Mouse (Mus musculus) stomach, embryonic 14.5 days (tissue): ENCODE measurements around the gene Tff2. TPM values are rescaled to one million over a fixed set of nuclear protein-coding genes. Genes with fewer than 3 reads are reported as not detected.
A peak's percentile ranks its signal among the peaks of the same experiment; 100 is the strongest.

Source experiments
- ATAC-seq: fragments of 200-750 bp; cut with Nextera tagmentation; 2 replicates; pipeline ENCODE4 v1.8.0; 2017; ENCODE audit warnings: low read depth, moderate TSS enrichment; ENCODE audit not compliant: insufficient number of reproducible peaks, insufficient read depth, low FRiP score
- H3K27ac ChIP-seq: fragments of 300-500 bp; sonication (generic); 2 replicates; pipeline ENCODE4 v1.5.1; 2014; ENCODE audit warnings: mild to moderate bottlenecking, low read length, moderate library complexity, mixed read lengths
- H3K27me3 ChIP-seq: fragments of 300-500 bp; sonication (generic); 2 replicates; pipeline ENCODE4 v1.6.1; 2014; ENCODE audit warnings: low read length, control low read depth, mixed read lengths; ENCODE audit not compliant: control insufficient read depth, insufficient read depth
- H3K36me3 ChIP-seq: fragments of 300-500 bp; sonication (generic); 2 replicates; pipeline ENCODE4 v1.6.1; 2014; ENCODE audit warnings: mild to moderate bottlenecking, control low read depth, low read length, moderate library complexity, mixed read lengths; ENCODE audit not compliant: control insufficient read depth, insufficient read depth
- H3K4me1 ChIP-seq: fragments of 300-500 bp; sonication (generic); 2 replicates; pipeline ENCODE4 v1.6.1; 2014; ENCODE audit warnings: low read length, control low read depth, mixed read lengths; ENCODE audit not compliant: control insufficient read depth, insufficient read depth
- H3K4me2 ChIP-seq: fragments of 300-500 bp; sonication (generic); replicated peaks from 2 replicates; pipeline ENCODE4 v1.6.1; 2014; ENCODE audit warnings: low read depth, low read length, control low read depth
- H3K4me3 ChIP-seq: fragments of 300-500 bp; sonication (generic); 2 replicates; pipeline ENCODE4 v1.5.1; 2014; ENCODE audit warnings: low read depth, low read length, control low read depth
- H3K9ac ChIP-seq: fragments of 300-500 bp; sonication (generic); replicated peaks from 2 replicates; pipeline ENCODE4 v1.6.1; 2014; ENCODE audit warnings: low read depth, mild to moderate bottlenecking, control low read depth, low read length, moderate library complexity, mixed read lengths
- H3K9me3 ChIP-seq: fragments of 300-500 bp; sonication (generic); 2 replicates; pipeline ENCODE4 v1.6.1; 2016; ENCODE audit warnings: low read depth, low read length, control low read depth; ENCODE audit not compliant: control insufficient read depth
- WGBS: fragments of 180-500 bp; shearing (Covaris S2); extraction: QIAGEN DNeasy Blood & Tissue Kit; methylation state at CpG from one replicate; pipeline ENCODE4 v1.1.7; 2014; 5-methylcytosine and 5-hydroxymethylcytosine counted together
- polyA plus RNA-seq: library from polyadenylated mRNA; unstranded; fragments of >200 nt; fragmentation: Nextera tagmentation; extraction: Ambion mirVana; gene quantifications from 2 replicates; pipeline ENCODE4 v1.2.1, GENCODE M21; 2014

The Tff2 gene
- polyA plus RNA-seq = 17.7 and 18.5 TPM in 2 replicates

DNA sequence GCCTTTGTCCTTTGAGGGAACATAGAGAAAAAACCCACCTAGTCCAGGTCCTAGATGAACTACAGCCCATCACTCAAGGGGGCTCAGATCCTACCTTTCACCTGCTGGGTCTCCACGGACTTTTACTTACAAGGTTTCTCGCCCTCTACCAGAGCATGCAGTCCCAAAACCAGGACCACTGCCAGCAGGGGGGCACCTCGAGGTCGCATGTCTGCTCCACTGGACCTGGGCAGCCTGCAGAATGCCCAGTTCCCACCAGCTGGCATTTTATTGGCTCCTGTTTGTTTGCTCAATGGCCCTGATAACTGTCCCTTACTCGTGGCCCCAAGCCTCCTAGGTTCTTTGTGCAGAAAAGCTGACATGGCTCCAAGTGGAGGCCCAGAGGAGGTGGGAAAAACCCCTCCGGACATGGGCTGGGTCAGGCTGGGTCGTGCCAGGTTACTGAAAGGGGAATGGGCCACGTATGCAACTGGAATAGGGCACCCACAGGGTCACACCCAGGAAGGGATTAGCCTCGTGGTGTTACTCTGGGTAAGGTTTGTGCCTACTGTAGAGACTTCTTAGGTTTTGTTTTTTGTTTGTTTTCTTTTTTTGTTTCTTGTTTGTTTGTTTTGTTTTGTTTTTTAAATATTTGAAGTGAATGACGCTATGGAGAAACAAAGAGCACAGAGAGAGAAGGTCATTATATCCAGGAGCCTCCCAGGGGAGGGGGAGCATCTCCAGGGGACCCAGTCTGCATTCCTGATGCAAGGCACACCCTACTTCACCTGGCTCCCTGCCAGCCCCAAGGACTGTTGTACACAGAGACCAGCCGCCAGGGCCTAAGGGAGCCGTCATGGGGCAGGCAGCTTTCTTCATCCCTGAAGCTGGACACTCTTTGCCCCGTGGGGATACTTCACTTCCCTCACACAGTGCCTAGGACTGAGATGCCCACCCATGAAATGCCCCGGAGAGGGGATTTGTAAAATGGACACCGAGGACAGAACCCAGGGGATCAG lies at the start of gene Tff2:
Gene Tff2 (minus strand): TSS at position 243 of the 998 bp plus-strand sequence.
- H3K27me3 ChIP-seq = no peaks in the 10 kb centered on the region
- no peak within 1 kb of the TSS for H3K4me2 ChIP-seq
- H3K9me3 ChIP-seq = no peaks in the 10 kb centered on the region
- ATAC-seq = peak; percentile 60; the same call in 1 of the 2 replicates
- H3K4me3 ChIP-seq = no peak within 1 kb of the TSS
- 0 out of 2 replicates have a peak, but pooled peaks cover 4% of the 10 kb centered on the region for H3K4me1 ChIP-seq
- no peak within 1 kb of the TSS for H3K9ac ChIP-seq
- no peaks in the 10 kb centered on the region for H3K36me3 ChIP-seq
- H3K27ac ChIP-seq = no peak within 1 kb of the TSS
- WGBS = 52% methylated on average over 15 of the region's 15 CpGs

DNA sequence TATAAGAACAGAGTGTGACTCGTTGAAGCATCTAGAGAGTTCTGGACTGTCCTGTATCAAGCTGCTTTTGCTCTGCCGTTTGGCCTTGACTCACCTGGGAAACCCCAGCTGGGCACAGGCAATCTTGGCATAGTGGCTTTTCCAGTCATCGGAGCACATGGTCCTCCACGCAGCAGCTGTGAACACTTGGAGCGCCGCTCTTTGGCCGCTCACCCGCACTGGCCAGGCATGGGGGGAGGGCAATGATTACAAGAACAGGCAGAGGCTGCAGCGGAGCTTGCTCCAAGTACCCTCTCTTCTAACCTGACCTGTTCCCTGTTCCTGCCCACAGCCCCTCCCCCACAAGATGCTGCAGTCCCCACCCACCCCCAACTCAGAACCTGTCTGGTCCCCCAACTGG lies 49.3 kb upstream of the Tff2 start:
- Histone ChIP-seq H3K27me3 (no peaks in the 10 kb centered on the region), H3K4me1 (no peaks in the 10 kb centered on the region), H3K4me3 (no peak overlapping the region), H3K9ac (no peak overlapping the region), H3K27ac (no peak overlapping the region), H3K36me3 (no peaks in the 10 kb centered on the region), H3K9me3 (no peaks in the 10 kb centered on the region), H3K4me2 (no peak overlapping the region)
- no peak for ATAC-seq
- WGBS = 66% methylated on average over 9 of the region's 9 CpGs

- Histone ChIP-seq H3K9ac (no peak overlapping the region), H3K27ac (no peak overlapping the region), H3K4me3 (no peak overlapping the region), H3K36me3 (no peaks in the 10 kb centered on the region), H3K27me3 (no peaks in the 10 kb centered on the region), H3K4me2 (no peak overlapping the region), H3K4me1 (no peaks in the 10 kb centered on the region), H3K9me3 (no peaks in the 10 kb centered on the region)
- ATAC-seq = no peak
- 45% methylated on average over 2 of the region's 2 CpGs for WGBS
Observed at GRCm38 (mm10) chr17:31192663-31193062, 48.6 kb upstream of the Tff2 start.

DNA sequence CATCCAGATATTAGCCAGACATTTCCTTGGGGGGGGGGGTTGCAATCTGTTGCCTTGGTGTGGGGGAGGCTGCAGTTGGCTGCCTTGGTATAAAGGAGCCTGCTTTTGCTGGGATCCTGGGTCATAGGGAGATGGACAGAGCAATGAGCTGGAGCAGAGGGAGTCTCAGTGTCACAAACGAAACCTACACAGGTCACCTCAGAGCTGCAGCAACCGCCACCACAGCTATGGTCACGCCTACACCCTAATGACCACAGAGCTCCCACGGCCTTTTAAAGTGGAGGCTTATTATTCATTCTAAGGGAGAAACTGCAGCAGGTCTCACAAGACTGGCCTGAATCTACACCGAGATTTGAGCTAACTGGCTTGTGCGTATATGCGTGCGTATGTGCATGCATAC lies 47.7 kb upstream of the Tff2 start:
- WGBS = 68% methylated on average over 8 of the region's 8 CpGs
- Histone ChIP-seq H3K4me1 (no peaks in the 10 kb centered on the region), H3K27me3 (no peaks in the 10 kb centered on the region), H3K9me3 (no peaks in the 10 kb centered on the region), H3K27ac (no peak overlapping the region), H3K4me3 (no peak overlapping the region), H3K36me3 (no peaks in the 10 kb centered on the region), H3K9ac (no peak overlapping the region), H3K4me2 (no peak overlapping the region)
- ATAC-seq = no peak

GRCm38 (mm10) chr17:31187370-31187769 lies 43.3 kb upstream of the Tff2 start:
- no peak for ATAC-seq
- no peaks in the 10 kb centered on the region for H3K27me3 ChIP-seq
- 0 out of 2 replicates have a peak, but pooled peaks cover 2% of the 10 kb centered on the region for H3K4me1 ChIP-seq
- H3K4me2 ChIP-seq = no peak overlapping the region
- H3K27ac ChIP-seq = no peak overlapping the region
- no peak overlapping the region for H3K9ac ChIP-seq
- H3K9me3 ChIP-seq = no peaks in the 10 kb centered on the region
- WGBS = 16% methylated on average over 4 of the region's 4 CpGs
- no peak overlapping the region for H3K4me3 ChIP-seq
- H3K36me3 ChIP-seq = no peaks in the 10 kb centered on the region

DNA sequence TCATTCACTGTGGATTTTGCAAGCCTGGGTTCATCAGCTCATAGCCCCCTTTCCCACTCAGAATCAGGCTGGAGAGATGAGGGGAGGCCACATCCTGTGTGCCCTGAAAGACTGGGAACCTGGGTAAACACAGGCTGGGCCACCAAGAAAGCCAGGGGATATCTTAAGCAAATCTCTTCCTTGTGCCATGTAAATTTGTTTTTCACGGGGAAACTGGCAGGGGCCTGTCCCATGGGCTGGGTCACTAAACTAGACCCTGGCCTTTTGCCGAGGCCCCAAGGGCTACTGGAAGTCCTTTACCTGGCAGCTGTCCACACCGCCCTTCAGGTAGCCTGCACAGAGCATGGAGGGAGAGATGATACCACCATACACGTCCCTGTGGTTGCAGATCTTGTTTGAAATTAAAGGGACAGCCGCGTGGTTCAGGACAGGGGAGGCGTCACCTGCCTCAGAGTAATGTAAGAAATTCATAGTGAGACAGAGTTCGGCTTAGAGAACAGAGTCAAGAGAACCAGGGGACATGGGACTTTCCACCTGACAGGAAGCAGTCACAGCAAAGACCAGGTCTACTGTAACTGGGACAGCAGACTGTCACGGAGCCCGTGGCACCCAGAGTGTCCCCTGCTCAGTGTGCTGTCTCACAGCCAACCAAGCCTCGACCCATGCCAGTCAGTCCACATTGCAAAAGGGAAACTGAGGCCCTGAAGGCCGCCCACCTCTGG lies 40.3 kb upstream of the Tff2 start:
- Histone ChIP-seq H3K9me3 (no peaks in the 10 kb centered on the region), H3K4me2 (peak overlapping the region; percentile 18; the same call in 1 of the 2 replicates), H3K27ac (peak overlapping the region; percentile 88), H3K27me3 (no peaks in the 10 kb centered on the region), H3K36me3 (no peaks in the 10 kb centered on the region), H3K9ac (no peak overlapping the region), H3K4me3 (no peak overlapping the region), H3K4me1 (0 out of 2 replicates have a peak, but pooled peaks cover 2% of the 10 kb centered on the region)
- WGBS = 70% methylated on average over 12 of the region's 12 CpGs
- peak; percentile 34; the same call in 1 of the 2 replicates for ATAC-seq

DNA sequence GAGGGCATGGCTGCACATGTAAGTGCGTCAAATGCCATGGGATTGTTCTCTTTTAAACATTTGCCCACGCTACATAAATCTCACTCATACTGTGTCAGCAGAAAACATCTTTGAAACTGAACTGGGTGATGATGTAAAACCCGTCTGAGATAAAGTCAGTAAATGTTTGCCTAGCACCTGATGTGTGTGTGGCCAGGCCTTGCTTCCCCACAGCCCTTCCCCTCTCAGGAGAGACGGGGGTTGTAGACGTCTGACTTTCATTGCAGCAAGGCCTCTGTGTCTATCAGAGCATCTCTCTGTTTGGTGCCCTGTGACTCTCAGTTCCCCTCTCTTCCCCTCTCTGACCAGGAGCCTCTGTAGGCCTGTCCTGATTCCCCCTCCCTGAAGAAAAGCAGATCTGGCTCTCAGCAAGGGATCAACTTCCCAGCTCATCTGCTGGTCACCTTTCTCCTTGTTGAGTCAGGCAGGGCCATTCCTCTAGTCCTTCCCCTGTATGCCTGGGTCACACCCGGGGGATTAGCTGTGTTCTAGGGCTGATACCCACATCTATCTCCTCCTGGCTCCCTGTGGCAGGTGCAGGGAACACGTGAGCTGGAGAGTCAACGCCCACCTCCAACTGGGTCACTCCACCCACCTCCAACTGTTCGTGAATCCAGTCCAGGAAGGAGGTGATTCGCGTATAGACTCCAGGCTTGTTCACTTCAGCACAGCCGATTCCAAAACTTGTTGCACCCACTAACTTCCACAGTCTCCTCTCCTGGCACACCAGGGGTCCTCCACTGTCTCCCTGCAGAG lies 39.3 kb upstream of the Tff2 start:
- ATAC-seq = peak; percentile 74
- peak overlapping the region; percentile 88 for H3K27ac ChIP-seq

GRCm38 (mm10) chr17:31181490-31181889 lies 37.4 kb upstream of the Tff2 start:
- no peaks in the 10 kb centered on the region for H3K36me3 ChIP-seq
- no peaks in the 10 kb centered on the region for H3K27me3 ChIP-seq
- no peaks in the 10 kb centered on the region for H3K9me3 ChIP-seq
- H3K4me2 ChIP-seq = no peak overlapping the region
- ATAC-seq = no peak
- H3K4me3 ChIP-seq = no peak overlapping the region
- no peak overlapping the region for H3K27ac ChIP-seq
- H3K9ac ChIP-seq = no peak overlapping the region
- 84% methylated on average over 4 of the region's 4 CpGs for WGBS
- 0 out of 2 replicates have a peak, but pooled peaks cover 2% of the 10 kb centered on the region for H3K4me1 ChIP-seq

More for the DNA sequence above, 39.3 kb upstream of the Tff2 start:
- Histone ChIP-seq H3K9ac (no peak overlapping the region), H3K36me3 (no peaks in the 10 kb centered on the region), H3K9me3 (no peaks in the 10 kb centered on the region), H3K4me3 (no peak overlapping the region), H3K4me1 (0 out of 2 replicates have a peak, but pooled peaks cover 2% of the 10 kb centered on the region), H3K27me3 (no peaks in the 10 kb centered on the region), H3K4me2 (peak overlapping the region; percentile 18; the same call in 1 of the 2 replicates)
- 45% methylated on average over 12 of the region's 12 CpGs for WGBS
